Comparison of ENCODE assay signal across 11 mouse cellular contexts in the genomic region with DNA sequence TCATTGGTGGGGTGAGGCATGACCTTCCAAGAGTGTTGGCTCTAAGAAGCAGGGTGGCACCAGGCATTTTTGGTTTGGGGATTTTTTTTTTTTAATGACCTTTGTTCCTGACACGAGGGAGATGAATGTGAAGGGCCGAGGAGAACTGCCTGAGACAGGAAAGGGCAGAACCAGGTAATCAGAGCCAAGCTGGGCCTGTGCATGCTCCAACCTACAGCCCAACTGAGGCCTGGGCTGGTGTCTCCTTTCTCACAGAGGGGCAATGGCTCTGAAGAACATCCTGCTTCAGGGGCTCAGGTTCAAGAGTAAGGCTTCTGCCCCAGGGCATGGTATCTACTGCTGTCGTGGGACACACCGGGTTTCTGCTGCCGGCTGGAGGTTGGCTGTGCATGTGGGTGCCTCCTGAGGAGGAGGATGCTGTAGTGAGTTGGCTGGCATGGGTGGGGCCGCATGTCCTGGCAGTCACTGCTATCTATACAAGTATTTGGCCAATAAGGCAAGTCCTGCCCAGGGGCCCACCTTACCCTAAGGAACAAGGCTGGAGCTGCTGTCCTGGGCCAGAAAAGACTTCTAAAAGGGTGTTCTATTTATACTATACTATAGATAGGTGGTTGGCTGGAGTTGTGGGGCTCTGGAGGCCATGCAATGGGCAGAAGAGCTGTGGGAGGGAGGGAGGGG. TPM values are rescaled to one million over a fixed set of nuclear protein-coding genes. Genes with fewer than 3 reads are reported as not detected.
DNase-seq lines count a peak whose midpoint lies in the region; ATAC-seq and TF ChIP-seq lines count a peak whose summit lies in the region.
"Had no signal": no experiment of that assay in that cellular context is flagged by ENCODE, and none has a peak within 500 bp of the region (broad histone marks: within the 10 kb centered on the region; RNA-seq: fewer than 3 reads in every experiment).

No protein-coding gene starts in this region.

- H3K9ac ChIP-seq in embryonic facial prominence, embryonic 12.5 days, result no peak overlapping the region
- H3K9ac ChIP-seq in intestine, embryonic 15.5 days, result no peak overlapping the region
- H3K9ac ChIP-seq in neural tube, embryonic 15.5 days (replicated peaks), result no peak overlapping the region
- H3K9ac ChIP-seq: embryonic facial prominence, embryonic 15.5 days had no signal

- peak overlapping the region; percentile 62; the same call in 1 of the 2 replicates for H3K27ac ChIP-seq in left cerebral cortex, adult 2 months
- no peak overlapping the region for H3K27ac ChIP-seq in embryonic facial prominence, embryonic 12.5 days
- no peak overlapping the region for H3K27ac ChIP-seq in intestine, embryonic 15.5 days
- 0 out of 2 replicates have a peak overlapping the region, but pooled peaks have one; percentile 60 for H3K27ac ChIP-seq in neural tube, embryonic 15.5 days (replicated peaks)

- no peaks in the 10 kb centered on the region for H3K27me3 ChIP-seq in embryonic facial prominence, embryonic 12.5 days
- H3K27me3 ChIP-seq in intestine, embryonic 15.5 days (replicated peaks), result no peaks in the 10 kb centered on the region
- no peaks in the 10 kb centered on the region for H3K27me3 ChIP-seq in neural tube, embryonic 15.5 days (replicated peaks)
- H3K27me3 ChIP-seq: embryonic facial prominence, embryonic 15.5 days had no signal

- no peaks in the 10 kb centered on the region for H3K9me3 ChIP-seq in embryonic facial prominence, embryonic 12.5 days
- no peaks in the 10 kb centered on the region for H3K9me3 ChIP-seq in intestine, embryonic 15.5 days
- no peaks in the 10 kb centered on the region for H3K9me3 ChIP-seq in neural tube, embryonic 15.5 days (replicated peaks)
- H3K9me3 ChIP-seq: embryonic facial prominence, embryonic 15.5 days had no signal

- 0 out of 2 replicates have a peak overlapping the region, but pooled peaks have one; percentile 17 for H3K4me2 ChIP-seq in embryonic facial prominence, embryonic 12.5 days (replicated peaks)
- H3K4me2 ChIP-seq in intestine, embryonic 15.5 days (replicated peaks), result peak overlapping the region; percentile 64; the same call in 1 of the 2 replicates
- 0 out of 2 replicates have a peak overlapping the region, but pooled peaks have one; percentile 71 for H3K4me2 ChIP-seq in neural tube, embryonic 15.5 days

- no peak for TF ChIP-seq CTCF in left cerebral cortex, adult 2 months (IDR thresholded peaks at IDR 0.05)

- intact Hi-C loops in left cerebral cortex, adult 2 months (cut with DNase I), result no loop called here

- ATAC-seq in embryonic facial prominence, embryonic 12.5 days (ENCODE audit: insufficient number of reproducible peaks, insufficient read depth, low FRiP score, low TSS enrichment), result no peak
- ATAC-seq in intestine, embryonic 15.5 days, result no peak
- no peak for ATAC-seq in neural tube, embryonic 15.5 days (ENCODE audit: low FRiP score)
- ATAC-seq: inflammation-experienced regulatory T-cells, adult 6 months had no signal

- H3K4me1 ChIP-seq in embryonic facial prominence, embryonic 12.5 days, result peaks cover 42% of the 10 kb centered on the region
- peaks cover 44% of the 10 kb centered on the region for H3K4me1 ChIP-seq in intestine, embryonic 15.5 days (replicated peaks)
- peaks cover 75% of the 10 kb centered on the region for H3K4me1 ChIP-seq in neural tube, embryonic 15.5 days

- 62% methylated on average over 6 of the region's 6 CpGs for WGBS in embryonic facial prominence, embryonic 12.5 days
- WGBS in intestine, embryonic 15.5 days, result 53% methylated on average over 6 of the region's 6 CpGs
- WGBS in neural tube, embryonic 15.5 days, result 66% methylated on average over 6 of the region's 6 CpGs

- no peak for DNase-seq in left cerebral cortex, adult 2 months (ENCODE audit: extremely low spot score in 1 of 2, low spot score in 2 of 2)
- DNase-seq in left cerebral cortex, adult 9 months (ENCODE audit: low spot score in 2 of 2), result no peak
- no peak for DNase-seq in ovary, postnatal 14 days (ENCODE audit: low spot score)
- no peak for DNase-seq in spleen, adult 18-20 months
- DNase-seq: right cerebral cortex, postnatal 25 days had no signal

- no peak overlapping the region for H3K4me3 ChIP-seq in left cerebral cortex, adult 2 months
- no peak overlapping the region for H3K4me3 ChIP-seq in embryonic facial prominence, embryonic 12.5 days
- no peak overlapping the region for H3K4me3 ChIP-seq in intestine, embryonic 15.5 days (replicated peaks)
- no peak overlapping the region for H3K4me3 ChIP-seq in neural tube, embryonic 15.5 days (replicated peaks)

- H3K36me3 ChIP-seq in embryonic facial prominence, embryonic 12.5 days, result peaks cover 54% of the 10 kb centered on the region
- peaks cover 22% of the 10 kb centered on the region for H3K36me3 ChIP-seq in intestine, embryonic 15.5 days
- peaks cover 14% of the 10 kb centered on the region for H3K36me3 ChIP-seq in neural tube, embryonic 15.5 days

RNA-seq across cellular contexts. Expression of a gene that starts 5.3 kb away (rescaled TPM):
- total RNA-seq in left cerebral cortex, adult 2 months (2021), result 1,000 to 10,000 TPM; 1,277 to 1,324 TPM
- polyA plus RNA-seq in embryonic facial prominence, embryonic 12.5 days (2016; fragmentation: Nextera tagmentation; extraction: Ambion mirVana), result 1,462 TPM in 2 replicates
- polyA plus RNA-seq in intestine, embryonic 15.5 days (2015; fragmentation: Nextera tagmentation; extraction: Ambion mirVana), result 1,208 and 1,228 TPM in 2 replicates
- 997 and 1,089 TPM in 2 replicates for polyA plus RNA-seq in neural tube, embryonic 15.5 days (2015; fragmentation: Nextera tagmentation; extraction: Ambion mirVana)

RNA-seq across cellular contexts. Expression of a gene that starts 18.5 kb away (rescaled TPM):
- total RNA-seq in left cerebral cortex, adult 2 months (2021), result 10 to 100 TPM in 1 of 2 experiments, 1 to 10 TPM in 1; 8.6 to 10.7 TPM
- polyA plus RNA-seq in embryonic facial prominence, embryonic 12.5 days (2016; fragmentation: Nextera tagmentation; extraction: Ambion mirVana), result 0.65 and 0.69 TPM in 2 replicates
- polyA plus RNA-seq in intestine, embryonic 15.5 days (2015; fragmentation: Nextera tagmentation; extraction: Ambion mirVana), result 1.0 and 1.6 TPM in 2 replicates
- polyA plus RNA-seq in neural tube, embryonic 15.5 days (2015; fragmentation: Nextera tagmentation; extraction: Ambion mirVana), result 3.8 and 4.2 TPM in 2 replicates
- total RNA-seq: megakaryocyte progenitor cell, adult 5-6 weeks had no signal
- polyA plus RNA-seq: inflammation-experienced regulatory T-cells, adult 6 months had no signal

RNA-seq across cellular contexts. Expression of a gene that starts 44.4 kb away (rescaled TPM):
- 100 to 1,000 TPM; 144 to 156 TPM for total RNA-seq in left cerebral cortex, adult 2 months (2021)
- 46.0 and 46.3 TPM in 2 replicates for polyA plus RNA-seq in embryonic facial prominence, embryonic 12.5 days (2016; fragmentation: Nextera tagmentation; extraction: Ambion mirVana)
- 23.3 and 23.9 TPM in 2 replicates for polyA plus RNA-seq in intestine, embryonic 15.5 days (2015; fragmentation: Nextera tagmentation; extraction: Ambion mirVana)
- 180 and 208 TPM in 2 replicates for polyA plus RNA-seq in neural tube, embryonic 15.5 days (2015; fragmentation: Nextera tagmentation; extraction: Ambion mirVana)

Comparison
In these comparisons a context has a peak if more than half of its experiments do, and no peak if none do; other contexts are left out.
1. H3K27ac ChIP-seq: peak in left cerebral cortex, adult 2 months (single experiment) and neural tube, embryonic 15.5 days (single experiment); none in embryonic facial prominence, embryonic 12.5 days (single experiment) and intestine, embryonic 15.5 days (single experiment).
2. H3K4me2 ChIP-seq: peak in every context shown above with its lines; median percentile 71 in neural tube, embryonic 15.5 days; 64 in intestine, embryonic 15.5 days; 17 in embryonic facial prominence, embryonic 12.5 days.